Mouse (Mus musculus): ENCODE data around the gene Tango2. TPM values are rescaled to one million over a fixed set of nuclear protein-coding genes. Genes with fewer than 3 reads are reported as not detected.
"Not testable (repeated sequence)": the region's sequence is repeated elsewhere in the genome, so short reads cannot be mapped to it uniquely, and the experiment has no call there.

The Tango2 gene
- polyA plus RNA-seq, 1 experiment from 2014 or later = 29.6 TPM

DNA sequence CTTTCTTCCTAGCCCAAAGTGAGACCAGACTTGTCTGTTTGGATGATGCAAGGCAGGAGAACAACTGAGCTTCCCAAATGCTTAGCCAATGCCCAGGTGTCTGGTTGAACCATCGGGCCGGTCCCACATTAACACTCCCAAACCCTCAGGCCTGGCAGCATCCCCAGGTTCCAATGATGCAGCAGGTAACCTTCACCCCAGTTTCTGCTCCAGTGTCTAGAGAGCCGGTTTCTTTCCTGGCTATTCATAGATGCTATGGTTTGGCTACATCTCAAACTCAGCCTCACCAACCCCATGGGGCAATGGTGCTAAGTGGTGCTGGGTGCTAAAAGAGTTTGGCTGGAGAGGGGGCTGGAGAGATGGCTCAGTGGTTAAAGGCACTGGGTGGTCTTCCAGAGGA, 11.9 kb downstream of the Tango2 start:
- H3K4me3 ChIP-seq = no peak overlapping the region
- peaks cover 5% of the 10 kb centered on the region; the same call in 1 of the 2 replicates for H3K36me3 ChIP-seq
- WGBS = 89% methylated on average over 3 of the region's 3 CpGs
- no peak overlapping the region for H3K4me2 ChIP-seq
- H3K9me3 ChIP-seq = no peaks in the 10 kb centered on the region
- no peaks in the 10 kb centered on the region for H3K27me3 ChIP-seq
- H3K9ac ChIP-seq = no peak overlapping the region
- H3K27ac ChIP-seq = no peak overlapping the region
- no peak for ATAC-seq (ENCODE audit: insufficient number of reproducible peaks, low FRiP score, low TSS enrichment, low read depth)
- H3K4me1 ChIP-seq = no peaks in the 10 kb centered on the region

DNA sequence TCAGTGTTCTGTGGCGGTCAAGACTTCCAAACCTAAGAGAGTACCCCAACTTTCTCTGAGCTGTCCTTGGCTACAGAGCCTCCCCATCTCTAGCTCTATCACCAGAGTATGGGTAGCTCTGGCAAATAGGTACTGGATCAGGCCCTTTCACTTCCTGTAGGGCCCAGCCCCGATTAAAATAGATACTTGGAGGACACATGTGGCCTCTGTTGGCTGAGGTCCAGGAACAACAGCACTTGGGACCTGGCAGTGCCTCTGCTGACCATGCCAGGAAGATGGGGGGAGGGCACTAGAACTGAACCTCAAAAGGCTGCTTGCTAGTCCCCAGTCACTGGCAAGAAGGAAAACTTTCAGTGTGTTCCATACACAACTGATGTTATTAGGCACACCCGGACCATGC, 13.9 kb downstream of the Tango2 start:
- H3K4me2 ChIP-seq = no peak overlapping the region
- no peaks in the 10 kb centered on the region for H3K27me3 ChIP-seq
- H3K9me3 ChIP-seq = no peaks in the 10 kb centered on the region
- no peak for ATAC-seq (ENCODE audit: insufficient number of reproducible peaks, low FRiP score, low TSS enrichment, low read depth)
- peaks cover 5% of the 10 kb centered on the region; the same call in 1 of the 2 replicates for H3K36me3 ChIP-seq
- no peak overlapping the region for H3K9ac ChIP-seq
- no peak overlapping the region for H3K27ac ChIP-seq
- no peak overlapping the region for H3K4me3 ChIP-seq
- 83% methylated on average over 3 of the region's 3 CpGs for WGBS
- no peaks in the 10 kb centered on the region for H3K4me1 ChIP-seq

DNA sequence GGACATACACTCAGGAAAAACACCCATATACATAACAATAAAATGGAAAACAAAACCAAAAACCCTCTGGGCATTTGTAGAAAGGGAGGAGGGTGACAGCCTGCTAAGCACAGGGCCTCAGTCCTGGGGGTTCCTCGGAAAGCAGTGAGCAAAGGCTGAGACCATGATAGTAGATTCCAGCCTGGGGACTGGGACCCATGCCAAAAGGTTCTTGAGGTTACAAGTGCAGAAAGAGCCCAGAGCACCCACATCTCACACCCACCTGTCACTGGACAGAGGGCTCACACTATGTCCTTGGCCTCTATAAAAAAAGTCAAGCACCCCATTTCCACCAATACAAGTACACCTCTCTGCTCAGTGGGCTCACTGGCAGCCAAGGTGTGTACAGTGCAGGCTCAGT, 19.4 kb downstream of the Tango2 start:
- no peaks in the 10 kb centered on the region for H3K27me3 ChIP-seq
- no peak overlapping the region for H3K4me3 ChIP-seq
- no peak overlapping the region for H3K9ac ChIP-seq
- no peaks in the 10 kb centered on the region for H3K4me1 ChIP-seq
- no peaks in the 10 kb centered on the region for H3K36me3 ChIP-seq
- no peak overlapping the region for H3K4me2 ChIP-seq
- no peak for ATAC-seq (ENCODE audit: insufficient number of reproducible peaks, low FRiP score, low TSS enrichment, low read depth)
- WGBS = 85% methylated on average over 1 of the region's 1 CpGs
- no peak overlapping the region for H3K27ac ChIP-seq
- no peaks in the 10 kb centered on the region for H3K9me3 ChIP-seq

DNA sequence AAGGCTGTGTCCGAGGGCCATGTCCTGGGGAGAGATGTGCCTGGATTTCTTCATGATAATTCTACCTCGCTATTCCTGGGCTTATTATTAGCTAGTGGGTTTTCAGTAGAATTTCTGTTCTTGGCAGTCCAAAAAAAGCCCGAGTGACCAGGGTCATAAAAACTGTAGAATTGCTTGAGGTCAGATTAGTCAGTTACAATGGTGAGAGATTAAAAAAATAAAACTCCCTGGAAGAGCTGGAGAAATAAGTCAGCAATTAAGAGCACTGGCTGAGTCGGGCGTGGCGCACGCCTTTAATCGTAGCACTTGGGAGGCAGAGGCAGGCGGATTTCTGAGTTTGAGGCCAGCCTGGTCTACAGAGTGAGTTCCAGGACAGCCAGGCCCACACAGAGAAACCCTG, 20.0 kb downstream of the Tango2 start:
- no peaks in the 10 kb centered on the region for H3K9me3 ChIP-seq
- ATAC-seq (ENCODE audit: insufficient number of reproducible peaks, low FRiP score, low TSS enrichment, low read depth) = no peak
- no peaks in the 10 kb centered on the region for H3K4me1 ChIP-seq
- H3K36me3 ChIP-seq = 0 out of 2 replicates have a peak, but pooled peaks cover 2% of the 10 kb centered on the region
- no peak overlapping the region for H3K27ac ChIP-seq
- no peaks in the 10 kb centered on the region for H3K27me3 ChIP-seq
- no peak overlapping the region for H3K4me3 ChIP-seq
- no peak overlapping the region for H3K9ac ChIP-seq
- no peak overlapping the region for H3K4me2 ChIP-seq
- 90% methylated on average over 9 of the region's 9 CpGs for WGBS

DNA sequence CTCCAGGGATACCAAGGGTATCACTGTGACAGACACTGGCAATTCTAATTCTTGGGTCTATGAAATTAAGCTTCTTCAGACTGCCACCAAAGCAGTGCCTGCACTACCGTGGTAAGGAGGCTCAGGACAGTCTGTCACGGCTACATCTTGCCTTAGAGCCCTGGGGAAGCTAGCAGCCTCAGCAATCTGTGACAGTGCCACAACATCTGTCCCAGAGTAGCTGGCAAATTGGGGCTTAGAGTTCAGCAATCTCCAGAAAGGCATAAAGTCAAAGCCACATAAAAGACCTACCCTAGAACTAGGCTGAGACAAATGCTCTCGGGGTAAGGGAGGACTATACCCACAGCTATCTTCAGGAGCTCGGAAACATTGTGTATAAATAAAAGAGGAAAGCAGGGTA, 22.2 kb downstream of the Tango2 start:
- 82% methylated on average over 4 of the region's 4 CpGs for WGBS
- Histone ChIP-seq H3K4me3 (no peak overlapping the region), H3K27me3 (no peaks in the 10 kb centered on the region), H3K36me3 (peaks cover 5% of the 10 kb centered on the region; the same call in 1 of the 2 replicates), H3K4me1 (no peaks in the 10 kb centered on the region), H3K9ac (no peak overlapping the region), H3K9me3 (no peaks in the 10 kb centered on the region), H3K4me2 (no peak overlapping the region), H3K27ac (no peak overlapping the region)
- ATAC-seq (ENCODE audit: insufficient number of reproducible peaks, low FRiP score, low TSS enrichment, low read depth) = no peak

DNA sequence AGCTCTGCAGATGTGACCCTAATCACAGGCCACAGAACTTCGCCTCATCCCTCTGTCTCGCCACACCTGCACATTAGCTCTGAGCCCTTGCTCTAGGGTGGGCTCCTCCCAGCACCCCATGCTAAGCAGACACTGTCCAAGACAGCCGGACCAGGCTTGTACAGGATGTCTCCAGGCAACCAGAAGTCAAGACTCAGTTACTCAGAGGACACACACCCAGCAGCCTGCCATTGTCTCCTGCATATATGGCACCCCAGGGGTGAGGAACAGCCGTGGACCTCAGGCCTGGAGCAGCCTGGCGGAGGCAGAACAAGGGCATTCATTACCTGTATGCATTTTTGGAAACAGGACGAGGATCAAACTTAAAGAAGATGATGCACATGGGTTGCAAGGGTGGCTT, 23.9 kb downstream of the Tango2 start:
- ATAC-seq (ENCODE audit: insufficient number of reproducible peaks, low FRiP score, low TSS enrichment, low read depth) = no peak
- H3K4me1 ChIP-seq = no peaks in the 10 kb centered on the region
- H3K27ac ChIP-seq = no peak overlapping the region
- H3K4me2 ChIP-seq = no peak overlapping the region
- WGBS = 84% methylated on average over 6 of the region's 6 CpGs
- H3K27me3 ChIP-seq = no peaks in the 10 kb centered on the region
- peaks cover 8% of the 10 kb centered on the region; the same call in 1 of the 2 replicates for H3K36me3 ChIP-seq
- no peak overlapping the region for H3K9ac ChIP-seq
- no peaks in the 10 kb centered on the region for H3K9me3 ChIP-seq
- H3K4me3 ChIP-seq = no peak overlapping the region

DNA sequence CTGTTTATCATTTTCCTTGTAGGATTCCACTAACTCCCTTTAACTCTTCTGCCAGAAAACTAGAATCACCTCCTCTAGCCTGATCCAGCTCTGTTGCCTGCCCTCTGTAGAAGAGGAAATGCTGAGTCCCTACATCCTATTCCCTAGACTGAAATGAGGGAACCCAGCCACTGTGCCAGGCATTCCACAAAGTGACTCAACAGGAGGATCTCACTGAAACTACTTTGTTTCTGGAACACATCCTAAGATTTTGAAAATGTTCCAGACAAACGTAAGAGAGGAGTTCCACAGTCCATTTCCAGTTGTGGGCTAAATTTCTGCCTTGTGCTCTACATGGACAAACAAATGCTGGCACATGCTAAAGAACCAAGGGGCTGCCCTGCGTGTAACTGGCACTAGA, 24.4 kb downstream of the Tango2 start:
- H3K9ac ChIP-seq = no peak overlapping the region
- no peak overlapping the region for H3K27ac ChIP-seq
- H3K4me2 ChIP-seq = no peak overlapping the region
- no peaks in the 10 kb centered on the region for H3K4me1 ChIP-seq
- peaks cover 11% of the 10 kb centered on the region; the same call in 1 of the 2 replicates for H3K36me3 ChIP-seq
- no peaks in the 10 kb centered on the region for H3K9me3 ChIP-seq
- WGBS = 68% methylated on average over 2 of the region's 2 CpGs
- no peak for ATAC-seq (ENCODE audit: insufficient number of reproducible peaks, low FRiP score, low TSS enrichment, low read depth)
- H3K27me3 ChIP-seq = no peaks in the 10 kb centered on the region
- H3K4me3 ChIP-seq = no peak overlapping the region

DNA sequence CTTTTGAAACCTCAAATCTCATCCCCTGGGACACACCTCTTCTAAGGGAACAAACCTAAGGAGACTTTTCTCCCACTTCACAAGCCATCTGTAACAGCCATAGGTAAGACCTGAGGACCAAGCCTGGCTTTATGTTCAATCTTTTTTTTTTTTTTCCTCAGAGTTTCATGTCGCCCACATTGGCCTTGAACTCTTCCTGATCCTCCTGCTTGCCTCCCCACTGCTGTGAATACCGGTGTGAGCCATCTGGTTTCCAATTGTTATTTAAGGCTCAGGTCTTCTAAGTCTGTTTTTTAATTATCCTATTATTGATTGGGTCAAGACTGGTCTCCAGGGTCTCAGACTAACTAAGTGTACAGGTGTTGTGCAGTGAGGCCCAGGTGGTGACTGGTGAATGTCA, 26.5 kb downstream of the Tango2 start:
- Histone ChIP-seq H3K4me1 (no peaks in the 10 kb centered on the region), H3K27me3 (no peaks in the 10 kb centered on the region), H3K4me2 (no peak overlapping the region), H3K36me3 (peaks cover 11% of the 10 kb centered on the region; the same call in 1 of the 2 replicates), H3K9me3 (no peaks in the 10 kb centered on the region), H3K9ac (no peak overlapping the region), H3K27ac (no peak overlapping the region), H3K4me3 (no peak overlapping the region)
- no peak for ATAC-seq (ENCODE audit: insufficient number of reproducible peaks, low FRiP score, low TSS enrichment, low read depth)
- WGBS = 74% methylated on average over 2 of the region's 2 CpGs

DNA sequence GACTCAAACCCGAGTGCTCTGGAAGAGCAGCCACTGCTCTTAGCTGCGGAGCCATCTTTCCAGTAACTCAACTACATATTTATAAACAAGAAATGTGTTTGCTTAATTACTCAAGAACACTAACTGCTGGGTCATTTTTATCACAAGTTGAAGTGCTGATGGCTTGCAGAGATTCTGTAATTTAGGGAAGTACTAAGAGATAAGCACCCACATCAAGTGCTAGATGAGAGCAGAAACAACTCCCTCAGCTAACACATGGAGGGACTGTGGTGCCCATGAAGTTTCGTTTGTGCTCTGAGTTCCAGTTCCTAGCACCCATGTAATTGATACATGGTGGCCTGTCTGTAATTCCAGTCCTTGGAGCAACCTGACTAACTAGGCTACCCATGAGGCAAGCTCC, 28.9 kb downstream of the Tango2 start:
- no peaks in the 10 kb centered on the region for H3K9me3 ChIP-seq
- no peak overlapping the region for H3K4me2 ChIP-seq
- H3K4me3 ChIP-seq = no peak overlapping the region
- WGBS = 81% methylated on average over 3 of the region's 3 CpGs
- no peak overlapping the region for H3K27ac ChIP-seq
- no peak overlapping the region for H3K9ac ChIP-seq
- H3K36me3 ChIP-seq = peaks cover 11% of the 10 kb centered on the region; the same call in 1 of the 2 replicates
- H3K27me3 ChIP-seq = no peaks in the 10 kb centered on the region
- no peak for ATAC-seq (ENCODE audit: insufficient number of reproducible peaks, low FRiP score, low TSS enrichment, low read depth)
- no peaks in the 10 kb centered on the region for H3K4me1 ChIP-seq

DNA sequence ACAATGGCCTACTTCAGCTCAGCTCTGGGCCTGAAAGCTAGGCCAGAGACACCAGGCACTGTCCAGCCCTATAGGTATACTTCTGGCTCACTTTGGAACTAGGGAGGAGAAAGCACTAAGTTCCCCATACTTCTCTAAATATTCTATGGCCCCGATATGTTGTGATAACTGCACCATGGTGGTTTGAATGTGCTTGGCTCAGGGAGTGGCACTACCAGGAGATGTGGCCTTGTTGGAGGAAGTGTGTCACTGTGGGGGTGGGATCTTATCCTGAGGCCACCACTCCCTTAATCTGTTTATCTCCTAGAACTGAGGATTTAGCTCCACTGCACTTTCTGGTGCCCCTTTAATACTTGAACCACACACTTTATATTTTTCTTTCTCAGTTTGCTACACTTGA, 39.7 kb downstream of the Tango2 start:
- H3K9ac ChIP-seq = no peak overlapping the region
- H3K36me3 ChIP-seq = 0 out of 2 replicates have a peak, but pooled peaks cover 5% of the 10 kb centered on the region
- H3K4me1 ChIP-seq = no peaks in the 10 kb centered on the region
- no peak overlapping the region for H3K27ac ChIP-seq
- H3K9me3 ChIP-seq = no peaks in the 10 kb centered on the region
- 89% methylated on average over 1 of the region's 1 CpGs for WGBS
- H3K27me3 ChIP-seq = no peaks in the 10 kb centered on the region
- ATAC-seq (ENCODE audit: insufficient number of reproducible peaks, low FRiP score, low TSS enrichment, low read depth) = no peak
- H3K4me3 ChIP-seq = no peak overlapping the region
- H3K4me2 ChIP-seq = no peak overlapping the region

DNA sequence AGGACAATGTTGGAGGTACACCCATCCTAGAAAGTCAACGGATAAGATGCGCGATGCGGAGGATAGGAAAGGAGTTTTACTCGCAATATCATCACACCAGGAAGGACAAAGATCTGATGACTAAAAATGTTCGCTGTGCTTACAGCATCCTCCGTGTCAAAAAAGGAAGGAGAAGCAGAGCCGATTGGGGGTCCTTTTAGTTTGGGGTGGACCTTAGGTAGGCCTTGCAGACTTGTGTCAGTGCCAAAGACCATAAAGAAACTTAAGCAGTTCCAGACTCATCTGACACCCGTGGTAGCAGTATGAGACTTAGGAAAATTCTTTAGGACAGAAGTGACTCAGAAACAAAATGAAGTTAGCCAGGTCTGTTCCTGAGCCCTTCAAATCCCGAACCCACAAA, 58.3 kb downstream of the Tango2 start:
- H3K9me3 ChIP-seq; H3K9ac ChIP-seq; ATAC-seq (ENCODE audit: insufficient number of reproducible peaks, low FRiP score, low TSS enrichment, low read depth); H3K27me3 ChIP-seq: not testable (repeated sequence)
- Histone ChIP-seq H3K27ac (peak overlapping the region; percentile 82), H3K4me3 (peak overlapping the region; percentile 83), H3K36me3 (peaks cover 10% of the 10 kb centered on the region), H3K4me2 (peak overlapping the region; percentile 32), H3K4me1 (peaks cover 25% of the 10 kb centered on the region)
- WGBS = 1% methylated on average over 10 of the region's 10 CpGs

DNA sequence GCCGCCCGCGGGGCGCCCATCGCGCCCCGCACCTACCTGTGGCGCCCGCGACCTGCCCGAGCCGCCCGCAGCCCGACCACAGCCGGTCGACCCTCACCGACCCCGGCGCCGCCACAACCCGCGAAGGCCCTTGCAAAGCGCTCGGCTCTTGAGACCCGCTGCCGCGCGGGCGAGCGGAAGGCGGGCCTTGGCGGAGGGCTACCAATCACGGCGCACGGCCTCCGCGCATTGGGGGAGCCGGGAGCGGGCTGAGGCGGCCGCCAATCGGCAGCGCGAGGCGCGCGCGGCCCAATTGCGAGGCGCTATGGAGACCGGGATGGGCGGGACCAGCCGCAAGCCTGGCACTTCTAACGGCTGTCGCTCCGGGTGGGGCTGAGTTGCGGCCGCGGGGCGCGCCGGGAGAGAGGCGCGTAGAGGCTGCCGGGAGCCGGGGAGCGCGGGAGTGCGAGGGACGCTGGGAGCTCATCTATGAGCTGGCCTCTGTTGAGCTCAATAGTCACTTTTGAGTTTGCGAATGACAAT, 58.8 kb downstream of the Tango2 start, which contains the start of gene Dgcr8:
TSS of gene Dgcr8 (minus strand) at position 180 of the 522 bp plus-strand sequence.
- Histone ChIP-seq H3K4me3 (peak within 1 kb of the TSS; percentile 83), H3K36me3 (peaks cover 14% of the 10 kb centered on the region), H3K27me3 (no peaks in the 10 kb centered on the region), H3K27ac (peak within 1 kb of the TSS; percentile 94), H3K9ac (peak within 1 kb of the TSS; percentile 95), H3K4me2 (peak within 1 kb of the TSS; percentile 78), H3K4me1 (peaks cover 25% of the 10 kb centered on the region), H3K9me3 (no peaks in the 10 kb centered on the region)
- peak; percentile 99 for ATAC-seq (ENCODE audit: insufficient number of reproducible peaks, low FRiP score, low TSS enrichment, low read depth)
- WGBS = under 1% methylated on average over 70 of the region's 71 CpGs
